Mouse (Mus musculus) B cell, adult (primary cell): ENCODE results near the gene Map3k13. TPM values are rescaled to one million over a fixed set of nuclear protein-coding genes. Genes with fewer than 3 reads are reported as not detected.

Experiments
- total RNA-seq: library from RNA; stranded (reverse); gene quantifications from 4 replicates; pipeline ENCODE4 v1.2.4, GENCODE M21; 2023; ENCODE audit not compliant: inconsistent age

The Map3k13 gene
- total RNA-seq = 0.42 to 0.66 TPM (median 0.58 TPM) in 4 replicates

GRCm38 (mm10) chr16:21793875-21794696 is at the start of gene Map3k13:
Gene Map3k13, plus strand, starts transcription at chr16:21794346.

GRCm38 (mm10) chr16:21787516-21788353 is 6.4 kb upstream of the Map3k13 start, which contains the start of gene Ehhadh:
Gene Ehhadh, minus strand, starts transcription at chr16:21787807.

GRCm38 (mm10) chr16:21946761-21947715 is 152.9 kb downstream of the Map3k13 start, which contains the start of gene Tmem41a:
Gene Tmem41a, minus strand, starts transcription at chr16:21947552.

Other genes starting within 250 kb of the Map3k13 start
- 0.45 to 1.2 TPM (median 0.60 TPM) in 4 replicates for gene 2510009E07Rik, start 99.7 kb upstream of the Map3k13 start, total RNA-seq
- gene Ehhadh, start 6.5 kb upstream of the Map3k13 start, total RNA-seq = 2.4 to 3.1 TPM (median 2.8 TPM) in 4 replicates
- gene Tmem41a, start 153.2 kb downstream of the Map3k13 start, total RNA-seq = 5.6 to 6.6 TPM (median 6.0 TPM) in 4 replicates
- 0.22 to 0.48 TPM (median 0.24 TPM) in 3 of 4 replicates, not detected in the other for gene Liph, start 201.3 kb downstream of the Map3k13 start, total RNA-seq
- gene Senp2, start 215.1 kb downstream of the Map3k13 start, total RNA-seq = 108 to 130 TPM (median 121 TPM) in 4 replicates